ENCODE assay signal across 10 mouse cellular contexts in genomic region chr9:64769066-64769695, GRCm38 (mm10). TPM values are rescaled to one million over a fixed set of nuclear protein-coding genes. Genes with fewer than 3 reads are reported as not detected.
DNase-seq lines count a peak whose midpoint lies in the region; ATAC-seq and TF ChIP-seq lines count a peak whose summit lies in the region.
"Had no signal": no experiment of that assay in that cellular context is flagged by ENCODE, and none has a peak within 500 bp of the region (broad histone marks: within the 10 kb centered on the region; RNA-seq: fewer than 3 reads in every experiment).

No protein-coding gene starts in this region.

- TF ChIP-seq CTCF in gastrocnemius, adult 2 months (IDR thresholded peaks at IDR 0.05) = peak; percentile 67
- peak; percentile 32 for TF ChIP-seq CTCF in bone marrow, adult 2 months (IDR thresholded peaks at IDR 0.05; ENCODE audit: control insufficient read depth, insufficient read depth, low read length)
- peak; percentile 69 for TF ChIP-seq CTCF in midbrain, postnatal 0 days (IDR thresholded peaks at IDR 0.05)

- intact Hi-C loops in gastrocnemius, adult 2 months (cut with DNase I) = no loop called here

- peak overlapping the region; percentile 40; the same call in 1 of the 2 replicates for H3K27ac ChIP-seq in gastrocnemius, adult 2 months
- H3K27ac ChIP-seq in midbrain, embryonic 14.5 days (replicated peaks; ENCODE audit: low read depth, low read length) = no peak overlapping the region
- no peak overlapping the region for H3K27ac ChIP-seq in midbrain, embryonic 15.5 days
- no peak overlapping the region for H3K27ac ChIP-seq in bone marrow, adult 2 months (ENCODE audit: control insufficient read depth, insufficient read depth, low read depth, low read length, poor library complexity)
- H3K27ac ChIP-seq in heart, embryonic 16.5 days (ENCODE audit: low read length) = no peak overlapping the region; the same call in 1 of the 2 replicates
- peak overlapping the region; percentile 34 for H3K27ac ChIP-seq in midbrain, postnatal 0 days (ENCODE audit: low read depth, low read length)
- H3K27ac ChIP-seq: limb, embryonic 13.5 days; stomach, embryonic 15.5 days had no signal

- H3K36me3 ChIP-seq in midbrain, embryonic 14.5 days (ENCODE audit: control insufficient read depth, insufficient read depth, low read length) = no peaks in the 10 kb centered on the region
- H3K36me3 ChIP-seq in midbrain, embryonic 15.5 days (replicated peaks) = no peaks in the 10 kb centered on the region
- H3K36me3 ChIP-seq in heart, embryonic 16.5 days (ENCODE audit: control insufficient read depth, insufficient read depth) = no peaks in the 10 kb centered on the region
- H3K36me3 ChIP-seq in midbrain, postnatal 0 days (ENCODE audit: insufficient read depth, low read length) = no peaks in the 10 kb centered on the region
- H3K36me3 ChIP-seq: limb, embryonic 13.5 days; stomach, embryonic 15.5 days had no signal

- no peaks in the 10 kb centered on the region for H3K4me1 ChIP-seq in midbrain, embryonic 14.5 days (ENCODE audit: control insufficient read depth, insufficient read depth, low read length)
- H3K4me1 ChIP-seq in midbrain, embryonic 15.5 days = peaks cover 5% of the 10 kb centered on the region; the same call in 1 of the 2 replicates
- H3K4me1 ChIP-seq in bone marrow, adult 2 months (ENCODE audit: control insufficient read depth, insufficient read depth, low read length) = no peaks in the 10 kb centered on the region; the same call in 1 of the 2 replicates
- peaks cover 9% of the 10 kb centered on the region for H3K4me1 ChIP-seq in heart, embryonic 16.5 days (ENCODE audit: control insufficient read depth, insufficient read depth, low read length)
- no peaks in the 10 kb centered on the region for H3K4me1 ChIP-seq in midbrain, postnatal 0 days (ENCODE audit: insufficient read depth, low read length)
- H3K4me1 ChIP-seq: limb, embryonic 13.5 days; stomach, embryonic 15.5 days had no signal

- H3K4me3 ChIP-seq in gastrocnemius, adult 2 months = peak overlapping the region; percentile 40
- no peak overlapping the region for H3K4me3 ChIP-seq in midbrain, embryonic 14.5 days (replicated peaks; ENCODE audit: low read depth, low read length)
- no peak overlapping the region for H3K4me3 ChIP-seq in midbrain, embryonic 15.5 days
- no peak overlapping the region for H3K4me3 ChIP-seq in bone marrow, adult 2 months (replicated peaks; ENCODE audit: control insufficient read depth, low read depth, low read length)
- no peak overlapping the region for H3K4me3 ChIP-seq in heart, embryonic 16.5 days (ENCODE audit: low read length)
- H3K4me3 ChIP-seq in midbrain, postnatal 0 days (ENCODE audit: low read depth, low read length) = no peak overlapping the region
- H3K4me3 ChIP-seq: limb, embryonic 13.5 days; stomach, embryonic 15.5 days had no signal

- H3K27me3 ChIP-seq in midbrain, embryonic 14.5 days (ENCODE audit: control insufficient read depth, insufficient read depth, low read length) = no peaks in the 10 kb centered on the region
- no peaks in the 10 kb centered on the region for H3K27me3 ChIP-seq in midbrain, embryonic 15.5 days (replicated peaks)
- H3K27me3 ChIP-seq in heart, embryonic 16.5 days (ENCODE audit: control insufficient read depth, insufficient read depth, low read length) = no peaks in the 10 kb centered on the region
- no peaks in the 10 kb centered on the region for H3K27me3 ChIP-seq in midbrain, postnatal 0 days (ENCODE audit: insufficient read depth, low read length)
- H3K27me3 ChIP-seq: limb, embryonic 13.5 days; stomach, embryonic 15.5 days had no signal

- no peak for TF ChIP-seq POLR2A in bone marrow, adult 2 months (IDR thresholded peaks at IDR 0.05; ENCODE audit: borderline replicate concordance, control insufficient read depth, low read depth, low read length)

- ATAC-seq in midbrain, embryonic 14.5 days (ENCODE audit: low FRiP score, low TSS enrichment) = no peak
- ATAC-seq in midbrain, embryonic 15.5 days (replicated peaks) = no peak
- ATAC-seq in heart, embryonic 16.5 days (replicated peaks; ENCODE audit: extremely low read depth, insufficient read depth, low FRiP score) = no peak
- ATAC-seq in midbrain, postnatal 0 days (ENCODE audit: low FRiP score) = no peak

- H3K9me3 ChIP-seq in midbrain, embryonic 14.5 days (ENCODE audit: control insufficient read depth, low read length) = no peaks in the 10 kb centered on the region
- no peaks in the 10 kb centered on the region for H3K9me3 ChIP-seq in midbrain, embryonic 15.5 days
- H3K9me3 ChIP-seq in heart, embryonic 16.5 days (replicated peaks; ENCODE audit: control insufficient read depth, low read length) = no peaks in the 10 kb centered on the region
- H3K9me3 ChIP-seq in midbrain, postnatal 0 days (ENCODE audit: low read length) = no peaks in the 10 kb centered on the region
- H3K9me3 ChIP-seq: limb, embryonic 13.5 days; stomach, embryonic 15.5 days had no signal

- peak; percentile 40 for DNase-seq in gastrocnemius, adult 2 months
- DNase-seq in gastrocnemius, postnatal 25 days = no peak
- peak; percentile 72 for DNase-seq in midbrain, embryonic 14.5 days
- DNase-seq in midbrain, postnatal 0 days (ENCODE audit: low spot score) = peak; percentile 82
- no peak for DNase-seq in frontal cortex, postnatal 25 days (ENCODE audit: low spot score in 2 of 2)

- H3K4me2 ChIP-seq in midbrain, embryonic 14.5 days (ENCODE audit: low read length) = no peak overlapping the region
- H3K4me2 ChIP-seq in midbrain, embryonic 15.5 days = no peak overlapping the region
- H3K4me2 ChIP-seq in heart, embryonic 16.5 days (ENCODE audit: low read depth, low read length) = no peak overlapping the region
- H3K4me2 ChIP-seq in midbrain, postnatal 0 days (ENCODE audit: low read depth, low read length, poor library complexity, severe bottlenecking) = no peak overlapping the region
- H3K4me2 ChIP-seq: limb, embryonic 13.5 days; stomach, embryonic 15.5 days had no signal

- H3K9ac ChIP-seq in midbrain, embryonic 14.5 days (replicated peaks; ENCODE audit: low read length) = no peak overlapping the region
- no peak overlapping the region for H3K9ac ChIP-seq in midbrain, embryonic 15.5 days
- 0 out of 2 replicates have a peak overlapping the region, but pooled peaks have one; percentile 15 for H3K9ac ChIP-seq in heart, embryonic 16.5 days (ENCODE audit: low read length)
- H3K9ac ChIP-seq in midbrain, postnatal 0 days (replicated peaks; ENCODE audit: low read length, poor library complexity, severe bottlenecking) = no peak overlapping the region
- H3K9ac ChIP-seq: limb, embryonic 13.5 days; stomach, embryonic 15.5 days had no signal

- WGBS in midbrain, embryonic 14.5 days = 41% methylated on average over 9 of the region's 9 CpGs
- WGBS in midbrain, embryonic 15.5 days = 39% methylated on average over 9 of the region's 9 CpGs
- 69% methylated on average over 9 of the region's 9 CpGs for WGBS in bone marrow, adult 2 months
- 47% methylated on average over 9 of the region's 9 CpGs for WGBS in heart, embryonic 16.5 days
- WGBS in midbrain, postnatal 0 days = 33% methylated on average over 9 of the region's 9 CpGs

RNA-seq across cellular contexts. Expression of gene Rab11a, which starts 31.6 kb away (rescaled TPM):
- 10 to 100 TPM; 87.7 to 96.7 TPM for total RNA-seq in gastrocnemius, adult 2 months (2021)
- total RNA-seq in gastrocnemius, postnatal 25 days (2021) = 100 to 1,000 TPM in 1 of 2 experiments, 10 to 100 TPM in 1; 91.4 to 118 TPM
- polyA plus RNA-seq in midbrain, embryonic 14.5 days (2014; fragmentation: Nextera tagmentation; extraction: Ambion mirVana) = 446 and 467 TPM in 2 replicates
- 401 and 402 TPM in 2 replicates for polyA plus RNA-seq in midbrain, embryonic 15.5 days (2015; fragmentation: Nextera tagmentation; extraction: Ambion mirVana)
- 132 and 148 TPM in 2 replicates for polyA plus RNA-seq in bone marrow, adult 2 months (2011; ENCODE audit: insufficient read depth, insufficient read length, low replicate concordance, missing spikeins)
- polyA plus RNA-seq in heart, embryonic 16.5 days (2015; fragmentation: Nextera tagmentation; extraction: Ambion mirVana) = 287 and 335 TPM in 2 replicates
- 206 and 254 TPM in 2 replicates for total RNA-seq in midbrain, postnatal 0 days (2014; rRNA removed)
- 459 and 473 TPM in 2 replicates for polyA plus RNA-seq in midbrain, postnatal 0 days (2015; fragmentation: Nextera tagmentation; extraction: Ambion mirVana)

RNA-seq across cellular contexts. Expression of gene Dennd4a, which starts 42.0 kb away (rescaled TPM):
- 1 to 10 TPM; 2.7 to 3.8 TPM for total RNA-seq in gastrocnemius, adult 2 months (2021)
- total RNA-seq in gastrocnemius, postnatal 25 days (2021) = 1 to 10 TPM; 3.1 to 3.4 TPM
- polyA plus RNA-seq in midbrain, embryonic 14.5 days (2014; fragmentation: Nextera tagmentation; extraction: Ambion mirVana) = 12.8 and 14.1 TPM in 2 replicates
- polyA plus RNA-seq in midbrain, embryonic 15.5 days (2015; fragmentation: Nextera tagmentation; extraction: Ambion mirVana) = 10.9 and 12.0 TPM in 2 replicates
- polyA plus RNA-seq in bone marrow, adult 2 months (2011; ENCODE audit: insufficient read depth, insufficient read length, low replicate concordance, missing spikeins) = 77.2 and 86.3 TPM in 2 replicates
- 5.4 and 6.0 TPM in 2 replicates for polyA plus RNA-seq in heart, embryonic 16.5 days (2015; fragmentation: Nextera tagmentation; extraction: Ambion mirVana)
- 15.2 and 20.7 TPM in 2 replicates for total RNA-seq in midbrain, postnatal 0 days (2014; rRNA removed)
- polyA plus RNA-seq in midbrain, postnatal 0 days (2015; fragmentation: Nextera tagmentation; extraction: Ambion mirVana) = 5.3 and 7.1 TPM in 2 replicates

Comparison
In these comparisons a context has a peak if more than half of its experiments do, and no peak if none do; other contexts are left out.
1. DNase-seq: peak in gastrocnemius, adult 2 months (single experiment), midbrain, embryonic 14.5 days (single experiment) and midbrain, postnatal 0 days (single experiment); none in gastrocnemius, postnatal 25 days (single experiment) and frontal cortex, postnatal 25 days (0 of 2).
2. H3K27ac ChIP-seq: peak in gastrocnemius, adult 2 months (single experiment) and midbrain, postnatal 0 days (single experiment); none in midbrain, embryonic 14.5 days (single experiment), midbrain, embryonic 15.5 days (single experiment), bone marrow, adult 2 months (single experiment) and heart, embryonic 16.5 days (single experiment).
3. Peak in every context shown above with its lines, with median percentiles within 50 percentile points of each other: CTCF ChIP-seq.